Mouse (Mus musculus) right cerebral cortex, postnatal 14 days (tissue): ENCODE measurements at regions not wholly inside any gene's neighbourhood (a gene's known extent, or its start where the extent isn't known, plus 50 kb on each side); places are given as distances from the start of the nearest gene placed in this dataset.
A peak's percentile ranks its signal among the peaks of the same experiment; 100 is the strongest.

ENCODE experiments used
- DNase-seq: peaks from one replicate; pipeline ENCODE4 v3.0.0; 2022

- peak; percentile 18 for DNase-seq
Measured at GRCm38 (mm10) chr2:143305747-143306570, 227.7 kb downstream of the Otor start.

DNA sequence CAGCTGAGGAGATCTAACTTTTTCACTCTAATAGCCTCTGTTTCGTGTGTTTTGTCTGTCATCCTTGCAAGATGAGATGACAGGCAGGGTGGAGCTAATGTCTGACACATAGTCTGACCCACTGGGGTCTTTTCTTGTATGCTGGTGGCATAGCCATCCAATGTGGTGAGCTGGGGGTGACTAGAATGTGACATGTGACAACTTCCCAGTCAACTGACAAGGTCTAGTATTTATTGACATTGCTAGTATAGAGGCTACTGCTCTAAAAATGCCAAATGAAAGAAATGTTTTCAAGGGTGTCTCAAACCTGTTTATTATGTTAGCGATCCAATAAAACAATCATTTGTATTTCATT, 228.3 kb downstream of the Otor start:
- DNase-seq, result no peak

DNA sequence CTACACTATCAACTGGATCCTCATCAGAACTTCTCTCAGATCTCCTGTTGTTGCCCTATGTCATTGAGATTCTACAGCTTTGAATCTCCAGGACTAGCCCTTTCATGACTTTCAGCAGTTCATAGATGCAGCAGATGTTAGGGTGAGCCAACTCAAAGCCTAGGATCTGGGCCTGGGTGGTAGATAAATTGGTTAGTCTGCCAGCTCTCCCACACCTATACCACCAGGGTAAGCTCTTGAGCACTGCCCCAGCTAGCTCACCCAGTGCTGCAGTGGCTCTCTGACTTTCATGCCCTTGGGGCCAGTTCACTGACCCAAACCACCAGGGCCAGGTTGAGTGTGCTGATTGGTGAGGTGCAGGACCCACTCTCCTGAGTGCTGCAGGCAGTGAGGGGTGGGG, 220.5 kb upstream of the Pcsk2 start:
- no peak for DNase-seq

DNA sequence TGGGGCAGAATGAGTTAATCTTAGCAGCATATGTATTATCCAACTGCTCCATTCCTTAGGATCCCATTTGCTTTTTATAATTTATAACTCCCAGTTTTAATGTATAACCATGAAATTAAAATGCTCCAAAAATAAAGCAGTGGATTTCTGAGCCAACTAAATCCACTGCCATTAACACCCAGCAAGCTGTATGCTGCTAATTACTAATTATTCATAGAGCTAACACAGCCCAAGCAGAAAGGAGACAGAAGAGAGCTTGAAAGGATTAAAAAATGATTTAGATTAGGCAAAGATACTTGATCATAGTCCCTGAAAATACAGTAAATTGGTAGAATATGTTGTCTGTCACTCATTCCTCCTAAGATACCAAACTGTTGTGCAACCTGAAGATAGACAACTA, 213.9 kb upstream of the Pcsk2 start:
- no peak for DNase-seq

- DNase-seq, result no peak
Measured at GRCm38 (mm10) chr2:143340364-143340763, 205.6 kb upstream of the Pcsk2 start.

DNA sequence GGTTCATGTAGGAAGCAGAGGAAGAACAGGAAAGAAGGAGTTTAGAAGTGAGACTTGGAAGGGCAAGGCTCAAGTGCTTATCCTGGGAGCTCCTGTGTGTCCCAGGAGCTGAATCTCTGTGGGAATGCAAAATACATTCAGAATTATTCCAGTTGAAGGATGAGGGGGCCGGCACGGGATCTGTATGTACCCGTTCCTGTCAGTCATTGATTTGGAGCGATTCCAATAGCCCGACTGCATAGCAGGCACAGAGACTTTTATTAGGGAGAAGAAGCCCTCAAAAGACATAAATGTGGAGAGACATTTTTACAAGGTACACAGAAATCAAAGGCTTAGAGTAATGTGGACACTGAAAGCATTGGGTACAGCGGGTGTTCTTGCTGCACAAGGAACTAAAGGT, 181.8 kb upstream of the Pcsk2 start:
- DNase-seq, result no peak

- DNase-seq, result peak; percentile 23
Measured at GRCm38 (mm10) chr2:143365976-143366375, 180.0 kb upstream of the Pcsk2 start.
